Mouse (Mus musculus): ENCODE results near the gene Il11.

DNA sequence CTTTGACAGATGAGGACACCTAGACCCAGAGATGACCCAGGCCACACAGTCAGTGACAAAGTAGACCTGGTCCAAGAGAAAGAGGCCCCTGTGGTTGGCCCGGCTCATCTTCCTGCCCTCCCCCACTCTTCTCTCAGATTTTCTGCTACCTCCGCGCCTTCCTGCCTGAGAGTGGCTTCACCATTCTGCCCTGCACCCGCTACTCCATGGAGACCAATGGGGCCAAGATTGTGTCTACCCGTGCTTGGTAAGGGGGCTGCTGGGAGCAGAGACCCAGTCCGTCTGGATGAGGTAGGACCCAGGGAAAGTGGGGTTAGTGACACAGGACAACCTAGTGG, 40.2 kb downstream of the Il11 start:
- no peak for TF ChIP-seq CTCF (IDR thresholded peaks at IDR 0.05; ENCODE audit: control insufficient read depth, insufficient read depth, insufficient read length)
- no peak for TF ChIP-seq MYOG (IDR thresholded peaks at IDR 0.05; ENCODE audit: control insufficient read depth, extremely low read depth, insufficient read length)
- TF ChIP-seq MAX (IDR thresholded peaks at IDR 0.05): no peak

All from C2C12 (cell line).